Mouse (Mus musculus) ZHBTc4 (cell line): ENCODE data around the gene Robo4.

ENCODE experiments used
- DNase-seq: peaks from one replicate; pipeline ENCODE4 v3.0.0-alpha.2; 2011; ENCODE audit warnings: low read depth, low spot score

The Robo4 gene

DNA sequence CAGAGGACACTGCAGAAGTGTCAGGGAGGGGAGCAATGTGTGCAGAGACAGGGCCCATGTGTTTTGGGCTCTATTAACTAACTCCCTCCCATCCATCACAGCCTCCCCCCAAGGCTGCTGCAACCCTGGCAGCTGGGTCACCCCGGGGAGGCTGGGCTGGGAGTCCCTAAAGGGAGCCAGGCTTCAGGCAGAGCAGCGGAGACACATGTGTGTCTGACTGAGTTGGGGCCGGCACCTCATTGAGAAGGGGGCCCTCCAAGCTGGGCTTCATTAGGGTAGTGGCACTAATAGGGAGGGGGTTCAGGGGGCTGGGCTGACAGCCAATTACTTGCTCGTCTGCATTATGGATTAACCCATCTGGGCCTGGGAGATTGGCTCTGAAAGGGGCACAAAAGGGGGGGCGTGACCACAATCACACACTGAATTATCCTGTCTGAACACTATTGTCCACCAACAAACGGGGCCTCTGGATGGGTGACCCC lies 52.4 kb downstream of the Robo4 start:
- DNase-seq, result no peak

GRCm38 (mm10) chr9:37454991-37455390 lies 53.3 kb downstream of the Robo4 start:
- no peak for DNase-seq

DNA sequence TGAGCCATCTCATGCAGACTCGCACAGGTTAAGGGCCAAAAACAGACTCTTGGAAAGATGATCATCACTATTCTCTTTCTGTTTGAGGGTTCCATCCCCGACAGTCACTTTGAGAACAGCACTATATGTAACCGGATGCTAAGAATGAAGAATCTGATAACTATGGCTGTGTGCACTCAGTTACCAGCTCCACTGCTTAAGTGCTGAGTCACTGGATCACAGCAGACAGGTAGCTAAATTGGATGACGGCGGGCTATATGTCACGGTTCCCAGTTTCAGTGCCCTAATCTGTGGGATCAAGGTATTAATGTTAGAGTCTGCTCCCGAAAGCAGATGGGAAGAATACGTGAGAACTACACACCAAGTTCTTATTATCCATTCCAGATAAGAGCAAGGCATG lies 54.2 kb downstream of the Robo4 start:
- no peak for DNase-seq

DNA sequence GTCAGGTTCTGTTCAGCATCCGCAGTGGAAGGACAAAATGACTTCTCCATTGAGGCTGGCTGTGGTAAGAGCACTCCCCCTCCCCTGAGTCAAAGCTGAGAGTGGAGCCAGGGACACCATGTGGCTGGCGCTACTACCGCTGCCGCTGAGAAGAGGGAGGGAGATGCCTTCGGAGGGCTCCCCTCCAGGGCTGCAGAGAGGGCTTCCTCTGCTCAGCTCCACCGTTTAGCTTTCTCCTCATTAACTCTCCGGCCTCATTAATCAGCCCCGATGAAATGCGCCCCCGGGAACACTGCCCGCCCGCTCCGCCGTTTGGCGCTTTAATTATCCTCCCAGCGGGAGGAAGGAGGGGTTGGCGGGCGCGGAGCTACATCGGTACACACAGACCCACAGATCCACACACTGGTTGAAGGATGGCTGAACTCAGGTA lies 54.8 kb downstream of the Robo4 start:
- peak; percentile 41 for DNase-seq

DNA sequence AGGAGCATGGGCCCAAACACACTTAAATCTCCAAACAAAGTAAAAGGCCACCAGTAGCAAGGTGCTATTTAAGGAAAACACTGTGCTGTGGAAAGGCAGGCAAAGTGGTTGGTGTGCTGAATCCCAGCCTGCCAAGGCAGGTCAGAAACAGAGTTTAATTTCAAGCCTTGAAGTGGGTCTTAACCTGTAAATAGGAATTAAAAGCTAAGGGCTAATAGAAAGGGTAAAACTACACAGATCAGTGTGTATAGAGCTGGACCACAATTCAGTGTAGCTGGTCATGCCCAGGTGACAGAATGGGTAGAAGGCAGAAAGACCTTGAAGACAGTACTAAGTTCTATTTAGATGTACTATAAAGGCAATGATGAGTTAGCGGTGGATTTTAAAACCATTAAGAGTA lies 55.5 kb downstream of the Robo4 start:
- DNase-seq, result no peak

DNA sequence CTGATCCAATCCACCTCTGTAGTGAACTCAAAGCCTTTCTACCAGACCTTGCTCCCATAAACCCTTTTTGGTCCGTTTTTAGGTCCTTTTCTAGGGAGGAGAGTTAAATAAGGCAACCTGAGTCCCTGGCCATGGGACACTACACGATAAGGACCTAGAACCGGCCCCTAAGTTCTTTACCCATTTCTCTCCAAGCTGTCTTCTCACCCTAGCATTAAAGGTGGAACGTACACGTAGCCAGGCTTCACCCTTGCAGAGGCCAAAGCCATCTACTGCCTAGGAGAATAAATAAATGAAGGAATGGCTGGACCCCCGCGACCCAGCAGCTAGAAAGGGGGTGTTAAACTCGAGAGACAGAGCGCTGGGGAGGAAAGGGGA lies 58.0 kb downstream of the Robo4 start:
- DNase-seq, result no peak

DNA sequence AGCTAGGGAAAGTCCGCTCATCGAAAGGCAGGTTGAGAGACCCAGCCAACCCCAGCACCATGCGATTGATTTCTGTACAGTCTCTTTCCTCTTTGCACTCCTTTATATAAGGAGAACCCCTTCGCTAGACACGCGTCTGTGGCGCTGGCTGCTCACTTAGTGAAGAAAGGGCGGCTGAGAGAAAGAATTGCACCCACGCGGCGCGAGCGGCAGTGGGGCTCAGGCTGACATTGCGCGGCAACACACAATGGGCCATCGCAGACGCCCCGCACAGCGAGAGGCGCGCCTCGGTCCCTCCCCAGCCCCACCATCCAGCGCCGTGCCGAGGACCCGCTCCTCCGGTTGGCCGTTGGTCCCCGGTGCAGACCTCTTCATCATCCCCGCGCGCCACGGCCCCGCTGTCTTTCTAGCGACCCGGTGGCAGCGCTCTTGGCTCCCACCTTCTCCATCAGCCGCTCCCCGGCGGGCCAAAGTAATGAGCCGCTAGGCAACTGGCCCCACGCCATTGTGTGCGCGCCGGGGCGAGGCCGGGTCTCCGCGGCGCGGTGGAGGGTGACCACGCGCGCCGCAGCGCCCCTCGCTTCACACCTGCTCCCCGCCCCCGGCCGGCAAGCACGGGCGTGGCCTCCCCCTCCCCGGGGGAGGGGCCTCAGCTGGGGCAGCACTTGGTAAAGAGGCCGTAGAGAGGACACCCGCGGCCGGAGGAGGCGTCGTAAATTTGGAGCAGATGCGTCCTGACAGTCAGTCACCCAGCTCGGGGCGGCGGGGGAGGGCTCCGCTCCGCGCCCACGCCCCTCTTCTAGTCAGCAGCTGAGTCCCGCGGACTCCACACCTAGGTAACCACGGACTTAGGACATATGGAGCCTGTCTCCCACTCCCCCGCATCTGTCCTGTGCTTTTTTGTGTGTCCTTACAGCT lies 58.6 kb downstream of the Robo4 start:
- peak; percentile 60 for DNase-seq

- no peak for DNase-seq
Observed at GRCm38 (mm10) chr9:37460961-37461340, 59.3 kb downstream of the Robo4 start.

- DNase-seq, result no peak
Observed at GRCm38 (mm10) chr9:37461571-37461970, 59.9 kb downstream of the Robo4 start.

DNA sequence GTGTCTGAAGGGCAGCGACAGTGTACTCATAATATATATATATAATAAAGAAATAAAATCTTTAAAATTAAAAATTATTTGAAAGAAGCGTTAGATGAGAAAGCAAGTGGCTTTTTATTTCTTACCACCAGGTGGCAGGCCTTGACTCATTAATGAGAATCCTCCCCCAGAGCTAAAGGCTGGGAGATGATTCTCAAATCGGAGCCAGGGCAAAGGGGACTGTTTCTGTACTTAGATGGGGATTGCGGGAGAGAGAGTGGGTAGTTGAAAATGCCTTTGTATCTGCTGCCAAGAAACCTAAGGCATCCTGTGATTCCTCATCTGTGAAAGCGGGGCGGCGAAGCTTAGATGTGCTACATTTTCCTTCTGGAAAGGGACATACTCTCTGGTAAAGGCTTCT lies 61.1 kb downstream of the Robo4 start:
- peak; percentile 64 for DNase-seq
